14 mouse cellular contexts compared by ENCODE assay signal in the genomic region with DNA sequence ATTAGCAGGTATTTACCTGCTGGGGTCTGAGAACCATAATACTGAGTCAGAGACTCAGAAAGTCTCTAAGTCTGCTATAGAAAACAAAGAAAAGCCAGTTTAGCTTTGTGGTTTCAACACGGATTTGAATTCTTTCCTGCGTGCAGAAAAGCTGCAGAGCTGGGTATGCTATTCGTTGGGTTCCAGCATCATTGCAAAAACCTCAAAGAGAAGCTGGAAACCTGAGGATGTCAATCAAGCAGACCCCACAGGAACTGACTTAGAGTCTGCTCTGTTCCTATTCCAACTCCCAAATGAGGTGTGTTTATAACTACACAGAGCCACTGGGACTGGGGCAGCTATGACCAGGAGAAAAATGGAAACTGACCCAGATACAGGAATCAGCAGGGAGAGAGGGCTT.
"Had no signal": no experiment of that assay in that cellular context is flagged by ENCODE, and none has a peak within 500 bp of the region (broad histone marks: within the 10 kb centered on the region; RNA-seq: fewer than 3 reads in every experiment).

No protein-coding gene starts in this region.

- ATAC-seq: midbrain, embryonic 13.5 days; midbrain, embryonic 15.5 days had no signal

- H3K9me3 ChIP-seq: midbrain, embryonic 13.5 days; midbrain, embryonic 15.5 days; neural tube, embryonic 12.5 days; stomach, embryonic 15.5 days had no signal

- DNase-seq: lung, adult 18-20 months; lung, embryonic 14.5 days; lung, postnatal 10 days; lung, postnatal 4 days; right cerebral cortex, postnatal 14 days; thymus, adult 18-20 months; thymus, postnatal 14 days; thymus, postnatal 36 days had no signal

- H3K4me1 ChIP-seq: midbrain, embryonic 13.5 days; midbrain, embryonic 15.5 days; neural tube, embryonic 12.5 days; stomach, embryonic 15.5 days had no signal

- H3K9ac ChIP-seq: lung, embryonic 14.5 days; midbrain, embryonic 13.5 days; midbrain, embryonic 15.5 days; neural tube, embryonic 12.5 days; stomach, embryonic 15.5 days had no signal

- H3K4me3 ChIP-seq: megakaryocyte, embryonic 14.5 days; midbrain, embryonic 13.5 days; midbrain, embryonic 15.5 days; neural tube, embryonic 12.5 days; stomach, embryonic 15.5 days had no signal

- H3K36me3 ChIP-seq: midbrain, embryonic 13.5 days; midbrain, embryonic 15.5 days; neural tube, embryonic 12.5 days; stomach, embryonic 15.5 days had no signal

- H3K27me3 ChIP-seq: megakaryocyte, embryonic 14.5 days; midbrain, embryonic 13.5 days; midbrain, embryonic 15.5 days; neural tube, embryonic 12.5 days; stomach, embryonic 15.5 days had no signal

- H3K4me2 ChIP-seq: lung, embryonic 14.5 days; midbrain, embryonic 11.5 days; midbrain, embryonic 13.5 days; midbrain, embryonic 15.5 days; neural tube, embryonic 12.5 days; stomach, embryonic 15.5 days had no signal

- H3K27ac ChIP-seq: midbrain, embryonic 13.5 days; midbrain, embryonic 15.5 days; neural tube, embryonic 12.5 days; stomach, embryonic 15.5 days had no signal
